Mouse (Mus musculus) liver, embryonic 12.5 days (tissue): ENCODE measurements around the gene Fas. TPM values are rescaled to one million over a fixed set of nuclear protein-coding genes. Genes with fewer than 3 reads are reported as not detected.
A peak's percentile ranks its signal among the peaks of the same experiment; 100 is the strongest.

ENCODE experiments used
- ATAC-seq: fragments of 200-750 bp; cut with Nextera tagmentation; 2 replicates; pipeline ENCODE4 v1.8.0; 2017; ENCODE audit warnings: moderate number of reproducible peaks, mild to moderate bottlenecking, moderate library complexity
- H3K27ac ChIP-seq: fragments of 300-500 bp; sonication (generic); 2 replicates; pipeline ENCODE4 v1.5.1; 2016; ENCODE audit warnings: mild to moderate bottlenecking
- H3K27me3 ChIP-seq: fragments of 300-500 bp; sonication (generic); replicated peaks from 2 replicates; pipeline ENCODE4 v1.6.1; 2016; ENCODE audit warnings: mild to moderate bottlenecking, moderate library complexity
- H3K36me3 ChIP-seq: fragments of 300-500 bp; sonication (generic); 2 replicates; pipeline ENCODE4 v1.6.1; 2016; ENCODE audit warnings: mild to moderate bottlenecking, moderate library complexity
- H3K4me1 ChIP-seq: fragments of 300-500 bp; sonication (generic); 2 replicates; pipeline ENCODE4 v1.6.1; 2016
- H3K4me2 ChIP-seq: fragments of 300-500 bp; sonication (generic); 2 replicates; pipeline ENCODE4 v1.6.1; 2016; ENCODE audit warnings: mild to moderate bottlenecking, moderate library complexity
- H3K4me3 ChIP-seq: fragments of 300-500 bp; sonication (generic); 2 replicates; pipeline ENCODE4 v1.5.1; 2016; ENCODE audit warnings: mild to moderate bottlenecking, moderate library complexity
- H3K9ac ChIP-seq: fragments of 300-500 bp; sonication (generic); 2 replicates; pipeline ENCODE4 v1.6.1; 2016; ENCODE audit warnings: mild to moderate bottlenecking, moderate library complexity
- H3K9me3 ChIP-seq: fragments of 300-500 bp; sonication (generic); replicated peaks from 2 replicates; pipeline ENCODE4 v1.6.1; 2016; ENCODE audit warnings: mild to moderate bottlenecking, moderate library complexity
- WGBS: fragments of 180-500 bp; shearing (Covaris S2); methylation state at CpG from one replicate; pipeline ENCODE4 v1.1.7; 2016; ENCODE audit not compliant: insufficient replicate concordance; 5-methylcytosine and 5-hydroxymethylcytosine counted together
- polyA plus RNA-seq: library from polyadenylated mRNA; unstranded; fragments of >200 nt; fragmentation: Nextera tagmentation; extraction: Ambion mirVana; gene quantifications from 2 replicates; pipeline ENCODE4 v1.2.1, GENCODE M21; 2016

Gene Fas
- polyA plus RNA-seq, 1 experiment from 2014 or later, result 0.74 TPM

DNA sequence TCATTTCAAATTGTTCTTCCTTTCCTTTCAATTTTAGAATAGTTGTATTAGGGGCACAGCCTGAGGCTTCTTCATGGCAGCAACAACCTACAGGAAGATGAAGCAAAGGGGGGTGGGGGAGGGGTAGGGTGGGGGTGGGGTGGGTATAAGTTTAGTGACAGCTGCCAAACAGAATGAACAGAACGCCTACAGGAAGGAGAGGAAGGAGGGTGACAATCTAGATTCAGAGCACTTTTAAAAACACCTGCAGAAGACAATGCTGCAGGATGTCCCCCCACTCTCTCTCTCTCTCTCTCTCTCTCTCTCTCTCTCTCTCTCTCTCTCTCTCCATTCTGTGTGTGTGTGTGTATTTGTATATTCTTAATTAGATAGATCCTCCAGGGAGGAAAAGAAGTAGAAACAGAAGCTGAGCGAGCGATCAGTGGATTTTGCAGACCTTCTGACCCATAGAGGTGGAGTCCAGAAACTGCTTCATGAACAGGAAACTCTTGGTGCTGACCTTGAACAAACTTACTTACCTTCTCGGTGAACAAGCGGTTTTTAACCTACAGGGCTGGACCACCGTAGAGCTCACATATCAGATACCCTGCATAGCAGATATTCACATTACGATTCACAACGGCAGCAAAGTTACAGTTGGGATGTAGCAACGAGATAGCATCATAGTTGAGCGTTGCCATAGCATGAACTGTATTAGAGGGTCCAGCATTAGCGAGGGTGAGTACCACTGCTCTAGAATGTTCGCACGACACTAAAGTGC is 2.6 kb upstream of the Fas start:
- Histone ChIP-seq H3K4me2 (no peak overlapping the region), H3K9me3 (no peaks in the 10 kb centered on the region), H3K27me3 (peaks cover 8% of the 10 kb centered on the region), H3K36me3 (no peaks in the 10 kb centered on the region), H3K27ac (no peak overlapping the region), H3K4me3 (no peak overlapping the region), H3K4me1 (peaks cover 10% of the 10 kb centered on the region; the same call in 1 of the 2 replicates), H3K9ac (no peak overlapping the region)
- ATAC-seq, result no peak
- 53% methylated on average over 13 of the region's 13 CpGs for WGBS

- Histone ChIP-seq H3K9ac (no peak overlapping the region), H3K4me3 (no peak overlapping the region), H3K9me3 (no peaks in the 10 kb centered on the region), H3K36me3 (no peaks in the 10 kb centered on the region), H3K4me1 (peaks cover 10% of the 10 kb centered on the region; the same call in 1 of the 2 replicates), H3K4me2 (no peak overlapping the region), H3K27me3 (peaks cover 10% of the 10 kb centered on the region), H3K27ac (no peak overlapping the region)
- WGBS, result 86% methylated on average over 1 of the region's 1 CpGs
- ATAC-seq, result no peak
Measured at GRCm38 (mm10) chr19:34288696-34289095, 1.8 kb upstream of the Fas start.

DNA sequence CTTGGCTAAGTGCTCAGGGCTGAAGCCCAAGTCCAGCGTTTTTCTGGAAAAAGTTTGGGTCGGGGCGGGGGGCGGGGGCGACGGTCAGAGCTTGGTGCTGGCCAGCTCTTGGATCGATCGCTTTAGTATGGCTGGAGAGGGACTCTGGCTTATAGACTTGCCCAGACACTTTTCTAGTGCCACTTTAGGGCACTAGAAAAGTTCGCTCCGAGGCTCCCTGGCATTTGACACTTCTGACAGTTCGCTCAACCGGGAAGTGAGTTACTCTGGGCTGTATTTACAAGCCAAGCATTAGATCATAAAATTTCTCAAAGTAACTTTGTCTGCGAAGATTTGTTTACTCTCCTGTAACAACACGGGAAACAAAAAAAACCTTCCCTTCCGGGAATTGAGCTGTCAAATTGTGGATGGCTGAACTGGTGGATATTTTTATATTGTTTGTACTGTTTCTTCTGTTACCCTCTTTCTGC is 441 bp downstream of the Fas start:
- Histone ChIP-seq H3K9ac (peak overlapping the region; percentile 51), H3K36me3 (no peaks in the 10 kb centered on the region), H3K27me3 (peaks cover 10% of the 10 kb centered on the region), H3K27ac (no peak overlapping the region), H3K4me1 (peaks cover 10% of the 10 kb centered on the region; the same call in 1 of the 2 replicates), H3K4me3 (peak overlapping the region; percentile 50), H3K9me3 (no peaks in the 10 kb centered on the region), H3K4me2 (peak overlapping the region; percentile 74)
- peak; percentile 40 for ATAC-seq
- 15% methylated on average over 15 of the region's 15 CpGs for WGBS

DNA sequence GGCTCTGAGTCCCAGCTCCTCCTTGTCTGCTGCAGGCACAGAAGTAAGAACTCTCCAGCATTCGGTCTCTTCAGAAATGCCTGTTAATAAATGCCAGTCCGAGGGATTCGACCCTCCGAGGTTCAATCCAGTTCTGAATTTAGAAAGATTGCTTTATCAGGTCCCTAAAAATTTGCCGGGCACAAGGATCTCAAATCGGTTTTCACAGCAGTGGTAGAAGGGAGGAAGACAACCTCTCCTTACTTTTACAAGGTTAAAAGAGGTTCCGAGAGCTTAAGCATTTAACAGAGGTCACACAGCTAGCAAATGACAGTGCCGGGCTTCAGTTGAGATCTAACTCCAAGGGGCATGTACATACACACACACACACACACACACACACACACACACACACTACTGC is 913 bp downstream of the Fas start:
- Histone ChIP-seq H3K27ac (no peak overlapping the region), H3K9me3 (no peaks in the 10 kb centered on the region), H3K4me2 (peak overlapping the region; percentile 74), H3K36me3 (no peaks in the 10 kb centered on the region), H3K9ac (peak overlapping the region; percentile 51; the same call in 1 of the 2 replicates), H3K27me3 (peaks cover 10% of the 10 kb centered on the region), H3K4me1 (peaks cover 10% of the 10 kb centered on the region; the same call in 1 of the 2 replicates), H3K4me3 (0 out of 2 replicates have a peak overlapping the region, but pooled peaks have one; percentile 50)
- WGBS, result 58% methylated on average over 8 of the region's 8 CpGs
- no peak for ATAC-seq

DNA sequence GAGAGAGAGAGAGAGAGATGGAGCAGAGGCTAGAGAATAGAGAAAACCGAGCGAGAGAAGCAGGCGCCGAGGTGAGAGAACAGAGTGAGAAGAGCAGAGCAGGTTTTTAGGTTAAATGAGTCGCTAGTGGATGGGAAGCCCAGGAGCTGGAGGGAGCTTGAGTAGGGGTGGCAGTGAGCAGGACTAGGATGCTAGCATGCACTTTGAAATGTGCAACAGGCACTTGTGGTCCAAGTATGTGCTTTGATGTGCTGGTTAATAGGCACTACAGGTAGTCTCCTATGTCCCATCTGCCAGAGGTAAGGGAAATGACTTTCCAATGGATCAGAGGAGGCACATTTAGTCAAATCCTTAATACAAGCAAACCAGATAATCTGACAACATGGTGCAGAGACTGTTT is 1.5 kb downstream of the Fas start:
- no peak overlapping the region for H3K4me2 ChIP-seq
- peaks cover 10% of the 10 kb centered on the region; the same call in 1 of the 2 replicates for H3K4me1 ChIP-seq
- no peak overlapping the region for H3K9ac ChIP-seq
- no peaks in the 10 kb centered on the region for H3K36me3 ChIP-seq
- peaks cover 10% of the 10 kb centered on the region for H3K27me3 ChIP-seq
- 72% methylated on average over 5 of the region's 5 CpGs for WGBS
- no peak for ATAC-seq
- H3K27ac ChIP-seq, result no peak overlapping the region
- H3K4me3 ChIP-seq, result no peak overlapping the region
- H3K9me3 ChIP-seq, result no peaks in the 10 kb centered on the region

GRCm38 (mm10) chr19:34292701-34293100 is 2.2 kb downstream of the Fas start:
- H3K4me1 ChIP-seq, result peaks cover 10% of the 10 kb centered on the region; the same call in 1 of the 2 replicates
- 55% methylated on average over 2 of the region's 2 CpGs for WGBS
- no peak overlapping the region for H3K27ac ChIP-seq
- no peak overlapping the region for H3K4me2 ChIP-seq
- peaks cover 10% of the 10 kb centered on the region for H3K27me3 ChIP-seq
- no peak overlapping the region for H3K4me3 ChIP-seq
- ATAC-seq, result no peak
- no peaks in the 10 kb centered on the region for H3K9me3 ChIP-seq
- H3K9ac ChIP-seq, result no peak overlapping the region
- no peaks in the 10 kb centered on the region for H3K36me3 ChIP-seq

- Histone ChIP-seq H3K36me3 (no peaks in the 10 kb centered on the region), H3K4me2 (no peak overlapping the region), H3K27ac (no peak overlapping the region), H3K4me1 (peaks cover 10% of the 10 kb centered on the region; the same call in 1 of the 2 replicates), H3K4me3 (no peak overlapping the region), H3K9me3 (no peaks in the 10 kb centered on the region), H3K27me3 (peaks cover 10% of the 10 kb centered on the region), H3K9ac (no peak overlapping the region)
- no peak for ATAC-seq
- 41% methylated on average over 3 of the region's 3 CpGs for WGBS
Measured at GRCm38 (mm10) chr19:34293376-34293947, 3.0 kb downstream of the Fas start.

DNA sequence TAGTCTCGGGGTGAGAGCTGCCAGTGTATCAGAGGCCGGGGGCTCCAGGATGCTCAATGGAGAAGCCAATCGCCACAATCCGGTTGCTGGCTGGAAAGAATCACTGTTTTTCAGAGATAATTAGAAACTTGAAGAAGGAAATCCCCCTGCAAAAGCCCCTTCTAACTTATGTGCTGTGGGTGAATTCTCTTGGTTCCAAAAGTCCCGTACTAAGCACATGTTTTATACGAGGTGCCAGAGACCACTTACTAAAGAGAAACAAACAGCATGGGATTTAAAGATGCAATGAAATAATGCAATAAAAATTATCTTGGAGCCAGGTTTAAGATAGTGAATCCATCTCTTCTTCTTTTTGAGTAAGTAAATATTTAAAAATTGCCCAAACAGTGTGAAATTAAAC is 5.0 kb downstream of the Fas start:
- 60% methylated on average over 6 of the region's 6 CpGs for WGBS
- Histone ChIP-seq H3K27ac (no peak overlapping the region), H3K9me3 (no peaks in the 10 kb centered on the region), H3K4me2 (no peak overlapping the region), H3K4me3 (no peak overlapping the region), H3K36me3 (no peaks in the 10 kb centered on the region), H3K27me3 (peaks cover 10% of the 10 kb centered on the region), H3K9ac (no peak overlapping the region), H3K4me1 (peaks cover 10% of the 10 kb centered on the region; the same call in 1 of the 2 replicates)
- no peak for ATAC-seq

GRCm38 (mm10) chr19:34298531-34298930 is 8.1 kb downstream of the Fas start:
- H3K9me3 ChIP-seq, result no peaks in the 10 kb centered on the region
- no peak overlapping the region for H3K27ac ChIP-seq
- H3K9ac ChIP-seq, result no peak overlapping the region
- H3K4me2 ChIP-seq, result no peak overlapping the region
- H3K4me1 ChIP-seq, result no peaks in the 10 kb centered on the region
- ATAC-seq, result no peak
- H3K36me3 ChIP-seq, result no peaks in the 10 kb centered on the region
- H3K4me3 ChIP-seq, result no peak overlapping the region
- WGBS, result 48% methylated on average over 1 of the region's 1 CpGs
- no peaks in the 10 kb centered on the region for H3K27me3 ChIP-seq

- 43% methylated on average over 4 of the region's 4 CpGs for WGBS
- H3K4me2 ChIP-seq, result no peak overlapping the region
- H3K9me3 ChIP-seq, result no peaks in the 10 kb centered on the region
- no peak overlapping the region for H3K4me3 ChIP-seq
- H3K36me3 ChIP-seq, result no peaks in the 10 kb centered on the region
- ATAC-seq, result no peak
- H3K27ac ChIP-seq, result no peak overlapping the region
- no peaks in the 10 kb centered on the region for H3K4me1 ChIP-seq
- no peak overlapping the region for H3K9ac ChIP-seq
- H3K27me3 ChIP-seq, result no peaks in the 10 kb centered on the region
Measured at GRCm38 (mm10) chr19:34299229-34299628, 8.8 kb downstream of the Fas start.

DNA sequence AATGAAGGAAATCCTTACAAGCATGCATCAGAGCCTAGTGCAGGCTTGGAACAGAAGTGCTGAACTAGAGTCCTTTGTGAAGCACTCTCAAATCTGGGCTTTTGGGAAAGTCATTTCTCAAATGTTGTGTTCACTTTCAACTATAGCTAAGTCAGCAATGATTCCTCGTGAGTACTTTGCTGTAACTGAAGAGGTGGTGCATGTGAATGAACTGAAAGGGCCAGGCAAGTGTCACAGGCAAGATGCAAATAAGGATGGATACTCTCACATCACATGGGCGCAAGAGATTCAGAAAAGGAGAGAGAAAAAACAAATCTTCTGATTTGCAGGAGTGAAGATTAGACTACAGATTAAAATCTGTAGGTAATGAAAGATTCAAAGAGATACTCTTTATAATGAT is 10.0 kb downstream of the Fas start:
- Histone ChIP-seq H3K4me2 (no peak overlapping the region), H3K9ac (no peak overlapping the region), H3K27me3 (no peaks in the 10 kb centered on the region), H3K27ac (no peak overlapping the region), H3K4me1 (no peaks in the 10 kb centered on the region), H3K4me3 (no peak overlapping the region), H3K36me3 (no peaks in the 10 kb centered on the region), H3K9me3 (no peaks in the 10 kb centered on the region)
- WGBS, result 58% methylated on average over 2 of the region's 2 CpGs
- no peak for ATAC-seq

DNA sequence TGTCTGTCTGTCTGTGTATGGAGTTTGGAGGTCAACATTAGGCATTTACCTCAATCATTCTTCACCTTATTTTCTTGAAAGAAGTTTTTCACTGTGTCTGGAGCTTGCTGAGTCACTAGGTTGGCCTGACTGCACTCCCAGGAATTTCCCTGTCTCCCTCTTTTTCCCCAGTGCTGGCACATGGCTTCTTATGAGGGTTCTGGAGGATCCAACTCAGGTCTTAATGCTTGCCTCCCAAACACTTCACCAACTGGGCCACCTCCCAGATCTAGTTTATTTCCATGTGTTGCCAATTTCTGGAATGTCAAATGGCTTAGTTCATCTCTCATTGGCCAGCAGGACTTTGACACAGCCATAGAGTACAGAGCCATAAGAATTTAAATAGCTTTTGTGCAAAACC is 14.5 kb downstream of the Fas start:
- no peaks in the 10 kb centered on the region for H3K4me1 ChIP-seq
- ATAC-seq, result no peak
- H3K9me3 ChIP-seq, result no peaks in the 10 kb centered on the region
- no peak overlapping the region for H3K4me2 ChIP-seq
- H3K9ac ChIP-seq, result no peak overlapping the region
- H3K27me3 ChIP-seq, result no peaks in the 10 kb centered on the region
- H3K36me3 ChIP-seq, result no peaks in the 10 kb centered on the region
- H3K4me3 ChIP-seq, result no peak overlapping the region
- H3K27ac ChIP-seq, result no peak overlapping the region
